Mouse (Mus musculus): Measurements from ENCODE around the gene Osbpl10. TPM values are rescaled to one million over a fixed set of nuclear protein-coding genes. Genes with fewer than 3 reads are reported as not detected.
A peak's percentile ranks its signal among the peaks of the same experiment; 100 is the strongest.

Osbpl10 gene
- polyA plus RNA-seq, 1 experiment from 2014 or later, result 2.5 TPM

DNA sequence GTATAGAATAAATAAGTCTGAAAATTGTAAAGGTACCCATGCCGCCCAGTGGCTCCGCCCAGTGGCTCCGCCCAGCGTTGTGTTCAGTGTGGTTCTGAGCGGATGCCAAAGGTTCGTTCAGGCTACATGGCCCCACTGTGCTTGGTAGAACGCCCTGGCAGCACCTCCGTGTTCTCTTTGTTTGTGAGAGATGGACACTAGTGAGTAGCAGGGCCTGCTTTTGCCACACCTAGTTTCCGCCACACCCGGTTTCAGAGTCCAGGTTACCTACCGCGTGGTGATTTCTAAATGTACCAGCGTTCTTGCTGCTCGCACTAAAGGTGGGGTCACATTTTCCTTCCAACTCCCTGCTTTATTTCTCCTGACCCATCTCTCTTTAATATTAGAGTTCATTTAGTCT is 75.4 kb downstream of the Osbpl10 start:
- H3K4me3 ChIP-seq, result no peak overlapping the region
- no peak for ATAC-seq (ENCODE audit: insufficient number of reproducible peaks, low FRiP score, low TSS enrichment, low read depth)
- no peaks in the 10 kb centered on the region for H3K9me3 ChIP-seq
- no peaks in the 10 kb centered on the region for H3K27me3 ChIP-seq
- no peak overlapping the region for H3K4me2 ChIP-seq
- H3K9ac ChIP-seq, result no peak overlapping the region
- 90% methylated on average over 14 of the region's 14 CpGs for WGBS
- peaks cover 9% of the 10 kb centered on the region for H3K4me1 ChIP-seq
- H3K36me3 ChIP-seq, result no peaks in the 10 kb centered on the region
- H3K27ac ChIP-seq, result no peak overlapping the region

- no peak overlapping the region for H3K4me2 ChIP-seq
- no peaks in the 10 kb centered on the region for H3K27me3 ChIP-seq
- peak overlapping the region; percentile 24; the same call in 1 of the 2 replicates for H3K27ac ChIP-seq
- 77% methylated on average over 8 of the region's 8 CpGs for WGBS
- peaks cover 7% of the 10 kb centered on the region; the same call in 1 of the 2 replicates for H3K4me1 ChIP-seq
- ATAC-seq (ENCODE audit: insufficient number of reproducible peaks, low FRiP score, low TSS enrichment, low read depth), result no peak
- H3K9me3 ChIP-seq, result no peaks in the 10 kb centered on the region
- no peak overlapping the region for H3K4me3 ChIP-seq
- no peak overlapping the region for H3K9ac ChIP-seq
- no peaks in the 10 kb centered on the region for H3K36me3 ChIP-seq
These were observed 76.9 kb downstream of the Osbpl10 start for GRCm38 (mm10) chr9:115055041-115055830.

- WGBS, result 35% methylated on average over 5 of the region's 5 CpGs
- H3K9ac ChIP-seq, result no peak overlapping the region
- no peaks in the 10 kb centered on the region for H3K36me3 ChIP-seq
- ATAC-seq (ENCODE audit: insufficient number of reproducible peaks, low FRiP score, low TSS enrichment, low read depth), result no peak
- H3K4me1 ChIP-seq, result 0 out of 2 replicates have a peak, but pooled peaks cover 4% of the 10 kb centered on the region
- H3K9me3 ChIP-seq, result no peaks in the 10 kb centered on the region
- no peak overlapping the region for H3K4me3 ChIP-seq
- no peak overlapping the region for H3K4me2 ChIP-seq
- H3K27me3 ChIP-seq, result no peaks in the 10 kb centered on the region
- no peak overlapping the region for H3K27ac ChIP-seq
These were observed 80.4 kb downstream of the Osbpl10 start for GRCm38 (mm10) chr9:115058806-115059205.

GRCm38 (mm10) chr9:115064834-115065233 is 86.5 kb downstream of the Osbpl10 start:
- Histone ChIP-seq H3K9ac (no peak overlapping the region), H3K36me3 (no peaks in the 10 kb centered on the region), H3K4me1 (no peaks in the 10 kb centered on the region), H3K9me3 (no peaks in the 10 kb centered on the region), H3K4me3 (no peak overlapping the region), H3K27ac (no peak overlapping the region), H3K4me2 (no peak overlapping the region), H3K27me3 (no peaks in the 10 kb centered on the region)
- no peak for ATAC-seq (ENCODE audit: insufficient number of reproducible peaks, low FRiP score, low TSS enrichment, low read depth)
- WGBS, result 94% methylated on average over 1 of the region's 1 CpGs

GRCm38 (mm10) chr9:115067071-115067470 is 88.7 kb downstream of the Osbpl10 start:
- Histone ChIP-seq H3K27me3 (no peaks in the 10 kb centered on the region), H3K4me1 (no peaks in the 10 kb centered on the region), H3K9me3 (no peaks in the 10 kb centered on the region), H3K27ac (no peak overlapping the region), H3K4me3 (no peak overlapping the region), H3K4me2 (no peak overlapping the region), H3K9ac (no peak overlapping the region), H3K36me3 (no peaks in the 10 kb centered on the region)
- no peak for ATAC-seq (ENCODE audit: insufficient number of reproducible peaks, low FRiP score, low TSS enrichment, low read depth)
- WGBS, result 70% methylated on average over 8 of the region's 9 CpGs

- H3K4me1 ChIP-seq, result no peaks in the 10 kb centered on the region
- WGBS, result 80% methylated on average over 4 of the region's 4 CpGs
- H3K36me3 ChIP-seq, result no peaks in the 10 kb centered on the region
- no peak for ATAC-seq (ENCODE audit: insufficient number of reproducible peaks, low FRiP score, low TSS enrichment, low read depth)
- no peaks in the 10 kb centered on the region for H3K27me3 ChIP-seq
- no peak overlapping the region for H3K4me2 ChIP-seq
- no peak overlapping the region for H3K9ac ChIP-seq
- no peak overlapping the region for H3K27ac ChIP-seq
- H3K9me3 ChIP-seq, result no peaks in the 10 kb centered on the region
- no peak overlapping the region for H3K4me3 ChIP-seq
These were observed 96.8 kb downstream of the Osbpl10 start for GRCm38 (mm10) chr9:115075191-115075590.

DNA sequence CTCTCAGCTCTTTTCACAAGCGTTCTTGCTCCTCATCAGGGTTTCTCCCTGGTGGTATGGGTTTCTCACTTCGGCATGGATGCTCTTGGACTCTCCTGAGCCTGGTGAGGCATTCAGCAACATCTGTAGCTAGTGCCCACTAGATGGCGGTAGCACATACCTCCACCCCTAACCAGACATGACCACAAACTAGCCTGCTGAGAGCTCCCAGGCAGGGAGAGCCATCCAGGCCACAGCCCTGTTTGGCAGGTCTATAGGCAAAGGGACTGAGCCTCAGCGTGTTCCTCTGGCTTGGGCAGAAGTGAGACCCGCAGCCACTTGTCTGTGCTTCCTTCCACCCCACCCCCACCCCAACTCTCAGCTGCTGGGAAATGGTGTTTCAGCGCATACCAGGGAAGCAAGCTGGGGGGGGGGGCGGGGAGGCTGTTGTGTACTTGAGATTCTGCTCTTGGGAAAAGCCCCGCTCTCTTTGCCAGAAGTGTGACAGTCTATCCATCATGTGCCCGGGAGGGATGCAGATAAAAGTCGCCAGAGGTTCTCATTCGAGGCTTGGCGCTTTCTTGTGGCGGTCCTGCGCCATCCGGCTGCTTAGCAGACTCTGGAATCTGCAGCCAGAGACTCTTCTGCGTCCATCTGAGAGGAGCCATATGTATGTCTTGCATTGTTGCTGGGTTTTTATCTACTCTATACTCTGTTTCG is 110.1 kb downstream of the Osbpl10 start:
- no peaks in the 10 kb centered on the region for H3K9me3 ChIP-seq
- H3K36me3 ChIP-seq, result 0 out of 2 replicates have a peak, but pooled peaks cover 3% of the 10 kb centered on the region
- no peak overlapping the region for H3K9ac ChIP-seq
- H3K27me3 ChIP-seq, result no peaks in the 10 kb centered on the region
- H3K4me1 ChIP-seq, result peaks cover 10% of the 10 kb centered on the region
- peak; percentile 63 for ATAC-seq (ENCODE audit: insufficient number of reproducible peaks, low FRiP score, low TSS enrichment, low read depth)
- H3K27ac ChIP-seq, result no peak overlapping the region
- 34% methylated on average over 17 of the region's 17 CpGs for WGBS
- no peak overlapping the region for H3K4me3 ChIP-seq
- H3K4me2 ChIP-seq, result peak overlapping the region; percentile 28

DNA sequence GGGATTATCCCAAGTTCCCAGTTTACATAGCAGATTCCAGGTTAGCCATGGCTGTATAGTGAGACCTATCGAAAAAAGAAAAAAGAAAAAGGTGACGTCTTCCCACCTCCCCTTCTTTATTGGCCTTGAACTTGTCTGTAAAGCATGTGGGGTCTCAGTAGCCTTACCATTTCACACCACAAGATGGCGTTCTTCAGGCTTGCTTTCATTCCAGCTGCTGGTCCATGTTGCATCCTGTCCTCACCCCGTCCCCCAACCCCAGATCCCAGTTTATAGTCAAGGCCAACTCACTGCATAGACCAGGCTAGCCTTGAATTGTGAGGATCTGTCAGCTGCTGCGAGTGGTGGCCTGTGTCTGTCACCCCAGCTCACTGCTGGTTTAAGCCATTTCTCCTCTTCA is 111.3 kb downstream of the Osbpl10 start:
- H3K4me2 ChIP-seq, result no peak overlapping the region
- no peak for ATAC-seq (ENCODE audit: insufficient number of reproducible peaks, low FRiP score, low TSS enrichment, low read depth)
- H3K4me3 ChIP-seq, result no peak overlapping the region
- no peaks in the 10 kb centered on the region for H3K27me3 ChIP-seq
- H3K36me3 ChIP-seq, result 0 out of 2 replicates have a peak, but pooled peaks cover 3% of the 10 kb centered on the region
- 73% methylated on average over 5 of the region's 5 CpGs for WGBS
- no peak overlapping the region for H3K9ac ChIP-seq
- peaks cover 10% of the 10 kb centered on the region for H3K4me1 ChIP-seq
- H3K27ac ChIP-seq, result no peak overlapping the region
- no peaks in the 10 kb centered on the region for H3K9me3 ChIP-seq

GRCm38 (mm10) chr9:115096481-115096880 is 118.1 kb downstream of the Osbpl10 start:
- H3K36me3 ChIP-seq, result no peaks in the 10 kb centered on the region
- no peak overlapping the region for H3K4me3 ChIP-seq
- peak overlapping the region; percentile 17; the same call in 1 of the 2 replicates for H3K4me2 ChIP-seq
- 46% methylated on average over 10 of the region's 10 CpGs for WGBS
- 0 out of 2 replicates have a peak, but pooled peaks cover 4% of the 10 kb centered on the region for H3K4me1 ChIP-seq
- no peak for ATAC-seq (ENCODE audit: insufficient number of reproducible peaks, low FRiP score, low TSS enrichment, low read depth)
- H3K27me3 ChIP-seq, result no peaks in the 10 kb centered on the region
- no peak overlapping the region for H3K9ac ChIP-seq
- no peak overlapping the region for H3K27ac ChIP-seq
- no peaks in the 10 kb centered on the region for H3K9me3 ChIP-seq

GRCm38 (mm10) chr9:115097340-115097739 is 119.0 kb downstream of the Osbpl10 start:
- no peak for ATAC-seq (ENCODE audit: insufficient number of reproducible peaks, low FRiP score, low TSS enrichment, low read depth)
- Histone ChIP-seq H3K9me3 (no peaks in the 10 kb centered on the region), H3K27ac (no peak overlapping the region), H3K27me3 (no peaks in the 10 kb centered on the region), H3K9ac (no peak overlapping the region), H3K4me3 (no peak overlapping the region), H3K36me3 (no peaks in the 10 kb centered on the region), H3K4me2 (no peak overlapping the region), H3K4me1 (0 out of 2 replicates have a peak, but pooled peaks cover 4% of the 10 kb centered on the region)
- 85% methylated on average over 4 of the region's 4 CpGs for WGBS

- no peak overlapping the region for H3K4me3 ChIP-seq
- H3K36me3 ChIP-seq, result no peaks in the 10 kb centered on the region
- no peaks in the 10 kb centered on the region for H3K9me3 ChIP-seq
- no peak overlapping the region for H3K27ac ChIP-seq
- 84% methylated on average over 15 of the region's 15 CpGs for WGBS
- H3K9ac ChIP-seq, result no peak overlapping the region
- ATAC-seq (ENCODE audit: insufficient number of reproducible peaks, low FRiP score, low TSS enrichment, low read depth), result no peak
- 0 out of 2 replicates have a peak, but pooled peaks cover 4% of the 10 kb centered on the region for H3K4me1 ChIP-seq
- H3K4me2 ChIP-seq, result no peak overlapping the region
- H3K27me3 ChIP-seq, result no peaks in the 10 kb centered on the region
These were observed 122.0 kb downstream of the Osbpl10 start for GRCm38 (mm10) chr9:115100181-115100915.

Measured in limb, embryonic 15.5 days (tissue).